Mouse (Mus musculus): ENCODE results near the gene Gng12. TPM values are rescaled to one million over a fixed set of nuclear protein-coding genes. Genes with fewer than 3 reads are reported as not detected.

The Gng12 gene
- polyA plus RNA-seq, 1 experiment: 24.9 TPM

GRCm38 (mm10) chr6:67036356-67036811, 140.2 kb downstream of the Gng12 start:
- no peaks in the 10 kb centered on the region for H3K27me3 ChIP-seq (ENCODE audit: control insufficient read depth, insufficient read depth, insufficient read length)
- no peak for TF ChIP-seq MYOG (IDR thresholded peaks at IDR 0.05; ENCODE audit: control insufficient read depth, extremely low read depth, insufficient read length)
- no peak for TF ChIP-seq FOSL1 (IDR thresholded peaks at IDR 0.05; ENCODE audit: insufficient read depth, low read length, poor library complexity, severe bottlenecking)
- peak; percentile 51 for TF ChIP-seq CTCF (IDR thresholded peaks at IDR 0.05; ENCODE audit: control insufficient read depth, insufficient read depth, insufficient read length)
- no peak for TF ChIP-seq USF1 (IDR thresholded peaks at IDR 0.05; ENCODE audit: low read depth)
- peak; percentile 56 for TF ChIP-seq MYOD1 (IDR thresholded peaks at IDR 0.05; ENCODE audit: control insufficient read depth, insufficient read length, low read depth)
- TF ChIP-seq MAX (IDR thresholded peaks at IDR 0.05): no peak

GRCm38 (mm10) chr6:67036837-67037628, 140.8 kb downstream of the Gng12 start, which contains the start of gene Gadd45a:
Gene Gadd45a, minus strand, starts transcription at chr6:67037457.
- Histone ChIP-seq H3K4me3 (ENCODE audit: insufficient read depth, poor library complexity, severe bottlenecking) (peak within 1 kb of the TSS; percentile 64), H3K36me3 (ENCODE audit: control insufficient read depth, insufficient read depth) (no peaks in the 10 kb centered on the region), H3ac (ENCODE audit: control insufficient read depth, insufficient read length, low read depth) (peak within 1 kb of the TSS; percentile 83), H3K79me2 (ENCODE audit: control insufficient read depth, insufficient read depth) (peaks cover 15% of the 10 kb centered on the region), H3K27me3 (ENCODE audit: control insufficient read depth, insufficient read depth, insufficient read length) (no peaks in the 10 kb centered on the region), H3K79me3 (ENCODE audit: low read depth) (no peaks in the 10 kb centered on the region)
- no peak for TF ChIP-seq CEBPB (IDR thresholded peaks at IDR 0.05; ENCODE audit: low read depth)
- peak; percentile 17 for TF ChIP-seq MAX (IDR thresholded peaks at IDR 0.05)
- TF ChIP-seq MYOD1 (IDR thresholded peaks at IDR 0.05; ENCODE audit: control insufficient read depth, insufficient read length, low read depth): no peak

More at GRCm38 (mm10) chr6:67036356-67036811, 140.2 kb downstream of the Gng12 start:
- Histone ChIP-seq H3K36me3 (ENCODE audit: control insufficient read depth, insufficient read depth) (no peaks in the 10 kb centered on the region), H3ac (ENCODE audit: control insufficient read depth, insufficient read length, low read depth) (peak overlapping the region; percentile 83), H3K4me3 (ENCODE audit: insufficient read depth, poor library complexity, severe bottlenecking) (peak overlapping the region; percentile 64), H3K79me3 (ENCODE audit: low read depth) (no peaks in the 10 kb centered on the region), H3K79me2 (ENCODE audit: control insufficient read depth, insufficient read depth) (peaks cover 15% of the 10 kb centered on the region)

GRCm38 (mm10) chr6:67038964-67039363, 142.8 kb downstream of the Gng12 start:
- no peaks in the 10 kb centered on the region for H3K36me3 ChIP-seq (ENCODE audit: control insufficient read depth, insufficient read depth)
- TF ChIP-seq USF1 (IDR thresholded peaks at IDR 0.05; ENCODE audit: low read depth) (no peak), MAX (IDR thresholded peaks at IDR 0.05) (no peak), FOSL1 (IDR thresholded peaks at IDR 0.05; ENCODE audit: insufficient read depth, low read length, poor library complexity, severe bottlenecking) (no peak), MYOD1 (IDR thresholded peaks at IDR 0.05; ENCODE audit: control insufficient read depth, insufficient read length, low read depth) (no peak), CEBPB (IDR thresholded peaks at IDR 0.05; ENCODE audit: low read depth) (no peak)
- H3K79me2 ChIP-seq (ENCODE audit: control insufficient read depth, insufficient read depth): peaks cover 15% of the 10 kb centered on the region
- H3K4me3 ChIP-seq (ENCODE audit: insufficient read depth, poor library complexity, severe bottlenecking): no peak overlapping the region
- no peaks in the 10 kb centered on the region for H3K27me3 ChIP-seq (ENCODE audit: control insufficient read depth, insufficient read depth, insufficient read length)
- H3ac ChIP-seq (ENCODE audit: control insufficient read depth, insufficient read length, low read depth): no peak overlapping the region
- no peaks in the 10 kb centered on the region for H3K79me3 ChIP-seq (ENCODE audit: low read depth)

GRCm38 (mm10) chr6:67040904-67041410, 144.8 kb downstream of the Gng12 start:
- no peak overlapping the region for H3K4me3 ChIP-seq (ENCODE audit: insufficient read depth, poor library complexity, severe bottlenecking)
- H3K27me3 ChIP-seq (ENCODE audit: control insufficient read depth, insufficient read depth, insufficient read length): no peaks in the 10 kb centered on the region
- no peaks in the 10 kb centered on the region for H3K79me3 ChIP-seq (ENCODE audit: low read depth)
- H3ac ChIP-seq (ENCODE audit: control insufficient read depth, insufficient read length, low read depth): no peak overlapping the region
- H3K79me2 ChIP-seq (ENCODE audit: control insufficient read depth, insufficient read depth): peaks cover 11% of the 10 kb centered on the region
- no peak for TF ChIP-seq CTCF (IDR thresholded peaks at IDR 0.05; ENCODE audit: control insufficient read depth, insufficient read depth, insufficient read length)
- TF ChIP-seq FOSL1 (IDR thresholded peaks at IDR 0.05; ENCODE audit: insufficient read depth, low read length, poor library complexity, severe bottlenecking): no peak
- no peak for TF ChIP-seq MYOG (IDR thresholded peaks at IDR 0.05; ENCODE audit: control insufficient read depth, extremely low read depth, insufficient read length)
- TF ChIP-seq USF1 (IDR thresholded peaks at IDR 0.05; ENCODE audit: low read depth): no peak
- no peak for TF ChIP-seq MAX (IDR thresholded peaks at IDR 0.05)
- TF ChIP-seq MYOD1 (IDR thresholded peaks at IDR 0.05; ENCODE audit: control insufficient read depth, insufficient read length, low read depth): no peak
- no peaks in the 10 kb centered on the region for H3K36me3 ChIP-seq (ENCODE audit: control insufficient read depth, insufficient read depth)

GRCm38 (mm10) chr6:67045424-67045823, 149.2 kb downstream of the Gng12 start:
- H3K79me2 ChIP-seq (ENCODE audit: control insufficient read depth, insufficient read depth): no peaks in the 10 kb centered on the region
- no peaks in the 10 kb centered on the region for H3K36me3 ChIP-seq (ENCODE audit: control insufficient read depth, insufficient read depth)
- no peaks in the 10 kb centered on the region for H3K79me3 ChIP-seq (ENCODE audit: low read depth)

More at GRCm38 (mm10) chr6:67045424-67045823, 149.2 kb downstream of the Gng12 start:
- no peak for TF ChIP-seq MAX (IDR thresholded peaks at IDR 0.05)
- TF ChIP-seq FOSL1 (IDR thresholded peaks at IDR 0.05; ENCODE audit: insufficient read depth, low read length, poor library complexity, severe bottlenecking): no peak
- TF ChIP-seq MYOD1 (IDR thresholded peaks at IDR 0.05; ENCODE audit: control insufficient read depth, insufficient read length, low read depth): no peak
- no peak for TF ChIP-seq USF1 (IDR thresholded peaks at IDR 0.05; ENCODE audit: low read depth)
- no peak for TF ChIP-seq MYOG (IDR thresholded peaks at IDR 0.05; ENCODE audit: control insufficient read depth, extremely low read depth, insufficient read length)
- no peak for TF ChIP-seq CTCF (IDR thresholded peaks at IDR 0.05; ENCODE audit: control insufficient read depth, insufficient read depth, insufficient read length)
- no peak for TF ChIP-seq CEBPB (IDR thresholded peaks at IDR 0.05; ENCODE audit: low read depth)
- Histone ChIP-seq H3ac (ENCODE audit: control insufficient read depth, insufficient read length, low read depth) (no peak overlapping the region), H3K4me3 (ENCODE audit: insufficient read depth, poor library complexity, severe bottlenecking) (no peak overlapping the region), H3K27me3 (ENCODE audit: control insufficient read depth, insufficient read depth, insufficient read length) (no peaks in the 10 kb centered on the region)

Measured in C2C12 (cell line).